Mouse (Mus musculus): ENCODE measurements around the gene 1700056E22Rik. TPM values are rescaled to one million over a fixed set of nuclear protein-coding genes. Genes with fewer than 3 reads are reported as not detected.

Gene 1700056E22Rik
- polyA plus RNA-seq, 1 experiment = 0.54 TPM

DNA sequence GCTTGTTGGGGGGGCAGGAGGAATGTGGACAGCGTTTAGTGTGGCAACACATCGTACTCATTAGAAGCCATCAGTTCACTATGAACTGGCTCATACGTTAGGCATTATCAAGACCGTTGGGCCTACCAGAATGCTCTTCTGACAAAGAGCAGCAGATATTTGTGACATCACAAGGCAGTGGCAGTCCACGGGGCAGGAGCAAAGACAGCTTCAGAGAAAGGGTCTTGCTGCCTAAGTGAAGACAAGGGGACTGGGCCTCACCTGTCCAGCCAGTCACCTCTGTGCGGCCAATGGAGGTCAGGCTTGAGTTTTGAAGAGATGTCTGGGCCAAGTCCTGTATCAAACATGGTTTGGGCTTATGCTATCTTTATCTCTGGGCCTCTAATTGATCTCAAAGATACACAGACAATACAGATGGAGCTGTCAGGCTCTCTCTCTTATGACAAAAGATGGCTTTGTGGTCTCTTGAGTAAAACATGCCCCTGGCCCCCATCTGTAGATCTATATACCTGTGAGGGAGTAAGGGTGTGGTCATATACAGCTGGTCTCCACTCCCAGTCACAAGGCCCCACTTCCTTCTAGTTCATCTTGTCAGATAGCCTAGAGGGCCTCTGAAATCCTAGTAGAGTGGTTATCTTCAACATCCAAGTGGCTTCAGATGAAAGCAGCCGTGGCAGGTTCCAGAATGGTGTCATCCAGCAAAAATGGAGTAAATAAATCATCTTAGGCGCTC is 3.9 kb downstream of the 1700056E22Rik start:
- H3K4me1 ChIP-seq (ENCODE audit: control insufficient read depth, insufficient read depth, low read length) = peaks cover 2% of the 10 kb centered on the region; the same call in 1 of the 2 replicates
- TF ChIP-seq POLR2A (IDR thresholded peaks at IDR 0.05; ENCODE audit: low read depth, low read length) (no peak), CTCF (IDR thresholded peaks at IDR 0.05; ENCODE audit: borderline replicate concordance, insufficient read depth, low read length) (no peak)
- no peak overlapping the region for H3K4me3 ChIP-seq (ENCODE audit: insufficient read depth, low read length)
- no peak overlapping the region for H3K27ac ChIP-seq (ENCODE audit: insufficient read depth, low read length)

DNA sequence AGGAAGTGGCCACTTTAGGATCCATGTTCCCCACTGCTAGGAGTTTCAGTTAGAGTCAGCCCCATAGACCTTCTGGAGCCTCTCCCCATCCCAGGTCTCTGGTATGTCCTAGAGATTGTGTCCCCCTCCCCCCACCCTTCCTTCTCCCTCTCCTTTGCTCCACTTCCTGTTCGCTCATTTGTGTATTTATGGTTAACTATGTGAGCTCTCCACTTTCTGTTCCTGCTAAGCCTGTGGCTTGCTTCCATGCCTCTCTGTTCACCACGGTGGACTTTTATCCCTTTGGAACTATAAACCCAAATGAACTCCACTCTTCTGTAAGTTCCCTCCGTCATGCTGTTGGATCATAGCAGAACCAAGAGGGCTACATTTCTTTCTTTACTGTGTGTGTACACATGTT is 7.1 kb downstream of the 1700056E22Rik start:
- Histone ChIP-seq H3K4me1 (ENCODE audit: control insufficient read depth, insufficient read depth, low read length) (no peaks in the 10 kb centered on the region), H3K4me3 (ENCODE audit: insufficient read depth, low read length) (no peak overlapping the region), H3K27ac (ENCODE audit: insufficient read depth, low read length) (no peak overlapping the region)
- no peak for TF ChIP-seq POLR2A (IDR thresholded peaks at IDR 0.05; ENCODE audit: low read depth, low read length)
- TF ChIP-seq CTCF (IDR thresholded peaks at IDR 0.05; ENCODE audit: borderline replicate concordance, insufficient read depth, low read length) = no peak

DNA sequence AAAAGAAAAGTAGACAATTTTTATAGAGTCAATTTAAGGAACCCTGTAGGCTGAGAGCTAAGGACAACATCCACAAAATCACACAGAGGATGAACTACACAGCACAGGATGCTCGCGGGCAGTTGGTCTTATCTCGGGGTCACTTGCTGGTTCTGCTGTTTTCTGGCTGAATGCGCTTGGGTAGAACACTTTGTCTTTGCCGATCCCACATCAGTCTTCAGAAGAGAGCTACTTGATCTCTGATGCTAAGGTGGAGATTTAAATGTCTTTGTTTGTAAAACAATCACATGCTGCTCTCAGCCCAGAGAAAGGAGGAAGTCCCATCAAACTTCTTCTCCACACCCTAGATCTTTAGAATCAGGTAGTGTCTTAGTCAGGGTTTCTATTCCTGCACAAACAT is 9.0 kb downstream of the 1700056E22Rik start:
- Histone ChIP-seq H3K27ac (ENCODE audit: insufficient read depth, low read length) (no peak overlapping the region), H3K4me3 (ENCODE audit: insufficient read depth, low read length) (no peak overlapping the region), H3K4me1 (ENCODE audit: control insufficient read depth, insufficient read depth, low read length) (no peaks in the 10 kb centered on the region)
- TF ChIP-seq CTCF (IDR thresholded peaks at IDR 0.05; ENCODE audit: borderline replicate concordance, insufficient read depth, low read length) (no peak), POLR2A (IDR thresholded peaks at IDR 0.05; ENCODE audit: low read depth, low read length) (no peak)

DNA sequence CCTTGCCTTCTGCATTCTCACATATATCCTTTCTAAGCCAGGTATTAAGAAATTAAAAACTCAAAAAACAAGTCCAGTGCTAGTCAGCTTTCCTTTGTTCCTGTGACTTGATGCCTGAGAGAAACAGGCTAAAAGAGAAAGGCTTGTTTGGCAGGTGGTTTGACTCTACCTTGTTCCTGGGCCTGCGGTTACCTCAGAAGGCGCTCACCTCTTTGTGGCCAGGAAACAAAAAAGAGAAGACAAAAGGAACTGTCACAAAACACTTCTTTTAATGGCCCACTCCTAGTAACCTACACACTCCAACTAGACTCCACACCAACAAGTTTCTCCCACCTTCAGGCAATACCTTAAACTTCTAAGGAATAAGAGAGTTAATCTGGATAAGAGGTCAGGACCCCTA is 9.5 kb downstream of the 1700056E22Rik start:
- Histone ChIP-seq H3K4me3 (ENCODE audit: insufficient read depth, low read length) (no peak overlapping the region), H3K27ac (ENCODE audit: insufficient read depth, low read length) (no peak overlapping the region), H3K4me1 (ENCODE audit: control insufficient read depth, insufficient read depth, low read length) (no peaks in the 10 kb centered on the region)
- TF ChIP-seq POLR2A (IDR thresholded peaks at IDR 0.05; ENCODE audit: low read depth, low read length) (no peak), CTCF (IDR thresholded peaks at IDR 0.05; ENCODE audit: borderline replicate concordance, insufficient read depth, low read length) (no peak)

DNA sequence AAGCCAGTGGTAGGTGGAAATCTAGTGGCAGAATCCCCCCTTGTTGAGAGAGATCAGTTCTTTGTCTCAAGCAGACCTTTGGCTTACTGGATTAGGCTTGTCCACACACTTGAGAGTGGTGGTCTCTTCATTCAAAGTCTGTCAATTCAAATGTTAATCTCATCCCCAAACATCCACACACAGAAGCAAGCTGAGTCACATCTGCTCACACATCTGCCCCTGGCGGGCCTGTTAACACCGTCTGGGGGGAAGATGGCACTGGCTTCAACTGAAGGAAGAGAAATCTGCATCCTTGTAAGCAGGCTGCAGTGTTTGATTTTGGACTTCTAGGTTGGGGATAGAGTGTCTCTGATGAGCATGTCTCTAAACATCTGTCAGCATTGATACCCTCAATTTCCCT is 10.1 kb downstream of the 1700056E22Rik start:
- TF ChIP-seq CTCF (IDR thresholded peaks at IDR 0.05; ENCODE audit: borderline replicate concordance, insufficient read depth, low read length) (no peak), POLR2A (IDR thresholded peaks at IDR 0.05; ENCODE audit: low read depth, low read length) (no peak)
- H3K27ac ChIP-seq (ENCODE audit: insufficient read depth, low read length) = no peak overlapping the region
- no peak overlapping the region for H3K4me3 ChIP-seq (ENCODE audit: insufficient read depth, low read length)
- H3K4me1 ChIP-seq (ENCODE audit: control insufficient read depth, insufficient read depth, low read length) = no peaks in the 10 kb centered on the region

DNA sequence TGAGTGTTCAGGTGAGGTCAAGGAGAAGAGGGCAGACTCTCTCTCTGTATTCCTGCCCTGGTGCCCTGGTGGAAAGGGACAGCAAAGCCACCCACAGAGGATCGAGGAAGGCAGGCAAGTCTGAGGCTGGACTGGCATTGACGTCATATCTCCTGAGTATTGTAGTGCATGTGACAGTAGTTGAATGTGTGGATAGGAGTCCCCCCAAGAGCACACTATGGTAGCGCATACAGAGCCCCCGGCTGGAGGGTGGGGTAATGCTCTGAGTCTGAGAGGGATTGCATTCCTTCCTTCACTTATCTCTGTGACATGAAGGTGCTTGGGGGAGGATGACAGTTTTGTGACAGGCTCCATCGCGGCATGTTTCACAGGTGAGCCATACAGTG is 14.4 kb downstream of the 1700056E22Rik start:
- no peak for TF ChIP-seq POLR2A (IDR thresholded peaks at IDR 0.05; ENCODE audit: low read depth, low read length)
- no peak for TF ChIP-seq CTCF (IDR thresholded peaks at IDR 0.05; ENCODE audit: borderline replicate concordance, insufficient read depth, low read length)
- H3K27ac ChIP-seq (ENCODE audit: insufficient read depth, low read length) = no peak overlapping the region
- H3K4me3 ChIP-seq (ENCODE audit: insufficient read depth, low read length) = no peak overlapping the region
- no peaks in the 10 kb centered on the region for H3K4me1 ChIP-seq (ENCODE audit: control insufficient read depth, insufficient read depth, low read length)

DNA sequence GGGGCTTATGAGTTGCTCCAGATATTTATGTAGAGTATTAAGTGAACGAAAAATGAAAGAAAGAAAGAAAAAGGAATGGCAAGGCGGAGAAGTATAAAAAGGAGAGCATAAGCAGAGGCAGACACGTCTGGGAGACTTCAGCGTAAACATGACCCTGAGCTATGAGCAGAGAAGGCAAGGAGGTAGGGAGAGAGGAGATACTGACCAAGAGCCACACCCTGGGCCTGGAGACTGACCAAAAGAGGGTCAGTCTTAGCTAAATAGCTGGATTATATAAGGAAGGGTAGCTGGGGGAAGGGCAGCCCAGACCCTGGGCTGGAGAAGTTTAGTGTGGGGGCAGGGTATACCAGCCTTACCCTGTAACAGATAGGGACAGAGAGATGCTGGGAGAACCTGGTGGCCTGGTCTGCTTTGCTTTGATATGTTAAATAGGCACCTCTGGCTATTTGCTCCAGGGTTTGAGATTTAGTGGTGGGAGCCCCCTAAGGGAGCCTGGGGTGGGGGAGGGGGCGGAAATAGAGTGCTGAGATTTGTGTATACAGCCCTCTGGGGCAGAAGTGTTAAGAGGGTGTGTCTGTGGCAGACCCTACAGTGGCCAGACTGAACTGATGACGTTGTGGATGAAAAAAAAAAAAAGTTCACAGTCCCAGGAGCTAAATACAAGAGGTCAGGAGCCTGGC is 14.9 kb downstream of the 1700056E22Rik start:
- H3K27ac ChIP-seq (ENCODE audit: insufficient read depth, low read length) = no peak overlapping the region
- TF ChIP-seq CTCF (IDR thresholded peaks at IDR 0.05; ENCODE audit: borderline replicate concordance, insufficient read depth, low read length) = no peak
- no peak for TF ChIP-seq POLR2A (IDR thresholded peaks at IDR 0.05; ENCODE audit: low read depth, low read length)
- H3K4me3 ChIP-seq (ENCODE audit: insufficient read depth, low read length) = no peak overlapping the region
- no peaks in the 10 kb centered on the region for H3K4me1 ChIP-seq (ENCODE audit: control insufficient read depth, insufficient read depth, low read length)

DNA sequence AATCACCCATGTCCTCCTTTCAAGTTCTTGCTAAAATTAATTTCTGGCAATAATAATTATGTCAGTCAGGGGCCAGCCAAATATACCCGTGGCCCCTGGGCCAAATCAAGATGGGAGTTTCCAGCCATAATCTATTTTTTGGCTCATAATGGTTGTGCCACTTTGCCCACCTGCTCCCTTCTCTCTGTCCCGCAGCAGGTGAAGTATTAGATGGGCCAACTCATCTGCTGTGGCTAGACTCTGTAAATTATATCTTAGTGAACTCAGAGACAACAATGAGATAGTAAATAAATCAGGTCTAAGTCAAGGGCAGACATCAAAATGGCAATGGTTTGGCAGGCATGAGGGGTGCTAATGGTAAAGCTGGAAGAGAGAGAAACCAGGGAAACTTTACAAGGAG is 16.5 kb downstream of the 1700056E22Rik start:
- H3K4me3 ChIP-seq (ENCODE audit: insufficient read depth, low read length) = no peak overlapping the region
- no peaks in the 10 kb centered on the region for H3K4me1 ChIP-seq (ENCODE audit: control insufficient read depth, insufficient read depth, low read length)
- no peak overlapping the region for H3K27ac ChIP-seq (ENCODE audit: insufficient read depth, low read length)
- TF ChIP-seq POLR2A (IDR thresholded peaks at IDR 0.05; ENCODE audit: low read depth, low read length) (no peak), CTCF (IDR thresholded peaks at IDR 0.05; ENCODE audit: borderline replicate concordance, insufficient read depth, low read length) (no peak)

DNA sequence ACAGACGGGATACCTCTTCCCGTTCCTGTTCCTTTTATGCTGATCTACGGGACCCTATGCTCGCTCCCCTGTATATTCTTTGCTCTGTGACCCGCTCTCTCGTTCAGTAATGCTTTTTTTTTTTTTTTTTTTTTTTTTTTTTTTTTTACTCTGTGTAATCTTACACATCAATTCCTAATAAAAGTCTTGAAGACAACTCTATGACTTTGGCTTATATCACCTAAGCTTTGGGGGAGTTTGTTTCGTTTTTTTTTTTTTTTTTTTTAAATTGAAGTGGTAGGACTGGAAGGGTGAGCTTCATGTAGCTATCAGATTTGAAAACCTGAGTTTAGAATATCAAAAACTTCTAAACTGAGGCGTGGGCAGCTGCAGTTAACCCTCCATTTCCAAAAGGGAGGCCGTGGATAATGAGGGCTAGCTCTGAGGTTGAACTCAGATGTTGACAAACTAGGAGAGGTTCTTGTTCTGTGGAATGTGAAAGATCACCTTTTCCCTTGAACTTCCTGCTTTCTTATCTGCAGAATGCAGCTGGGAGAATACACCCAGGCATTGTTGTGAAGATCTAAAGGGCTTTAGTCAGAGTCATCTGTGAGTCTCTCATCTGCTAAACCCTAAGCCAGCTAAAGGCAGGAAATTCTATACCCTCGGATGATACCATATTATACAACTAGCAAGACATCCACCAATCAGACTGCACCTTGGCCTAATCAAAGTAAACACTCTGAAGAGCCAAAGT is 17.9 kb downstream of the 1700056E22Rik start:
- Histone ChIP-seq H3K4me1 (ENCODE audit: control insufficient read depth, insufficient read depth, low read length) (no peaks in the 10 kb centered on the region), H3K4me3 (ENCODE audit: insufficient read depth, low read length) (no peak overlapping the region), H3K27ac (ENCODE audit: insufficient read depth, low read length) (no peak overlapping the region)
- TF ChIP-seq CTCF (IDR thresholded peaks at IDR 0.05; ENCODE audit: borderline replicate concordance, insufficient read depth, low read length) = no peak
- no peak for TF ChIP-seq POLR2A (IDR thresholded peaks at IDR 0.05; ENCODE audit: low read depth, low read length)

DNA sequence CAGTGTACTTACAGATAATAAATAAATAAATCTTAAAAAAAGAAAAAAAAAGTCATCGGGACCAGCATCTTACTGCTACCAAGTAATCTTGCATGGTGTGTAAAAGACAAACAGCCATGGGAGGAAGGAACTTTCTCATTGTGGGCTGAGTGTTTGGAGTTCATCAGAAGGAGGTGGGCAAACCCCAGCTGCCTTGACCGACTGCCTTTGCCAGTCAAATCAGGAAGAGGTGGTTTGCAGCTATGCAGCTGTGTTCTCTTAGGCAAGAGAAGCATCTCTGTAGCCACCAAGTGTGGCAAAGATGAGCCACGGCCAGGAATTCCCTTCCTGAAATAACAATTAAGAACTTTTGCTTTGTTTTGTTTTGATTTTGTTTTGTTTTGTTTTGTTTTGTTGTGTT is 20.0 kb downstream of the 1700056E22Rik start:
- Histone ChIP-seq H3K4me3 (ENCODE audit: insufficient read depth, low read length) (no peak overlapping the region), H3K27ac (ENCODE audit: insufficient read depth, low read length) (no peak overlapping the region), H3K4me1 (ENCODE audit: control insufficient read depth, insufficient read depth, low read length) (no peaks in the 10 kb centered on the region)
- no peak for TF ChIP-seq POLR2A (IDR thresholded peaks at IDR 0.05; ENCODE audit: low read depth, low read length)
- no peak for TF ChIP-seq CTCF (IDR thresholded peaks at IDR 0.05; ENCODE audit: borderline replicate concordance, insufficient read depth, low read length)
